Mouse (Mus musculus): ENCODE measurements around the gene Nprl3. TPM values are rescaled to one million over a fixed set of nuclear protein-coding genes. Genes with fewer than 3 reads are reported as not detected.

Gene Nprl3
- polyA plus RNA-seq (2015; fragmentation: Nextera tagmentation; extraction: Ambion mirVana): 28.3 and 34.6 TPM in 2 replicates

- peak within 1 kb of the TSS; percentile 71 for H3K4me3 ChIP-seq (ENCODE audit: low read length)
- no peaks in the 10 kb centered on the region for H3K36me3 ChIP-seq (ENCODE audit: control insufficient read depth, insufficient read depth, low read length)
- H3K4me2 ChIP-seq (ENCODE audit: low read depth, low read length): peak within 1 kb of the TSS; percentile 59
- ATAC-seq: peak; percentile 100
- no peaks in the 10 kb centered on the region for H3K9me3 ChIP-seq (ENCODE audit: control insufficient read depth, low read length)
- peaks cover 10% of the 10 kb centered on the region for H3K4me1 ChIP-seq (ENCODE audit: control insufficient read depth, insufficient read depth, low read length)
- H3K27me3 ChIP-seq (replicated peaks; ENCODE audit: control insufficient read depth, insufficient read depth, low read length): no peaks in the 10 kb centered on the region
- peak within 1 kb of the TSS; percentile 88 for H3K27ac ChIP-seq (ENCODE audit: low read length)
- peak within 1 kb of the TSS; percentile 88 for H3K9ac ChIP-seq (ENCODE audit: low read depth, low read length)
- WGBS: under 1% methylated on average over 53 of the region's 54 CpGs
Measured at GRCm38 (mm10) chr11:32267188-32267884, at the start of gene Nprl3. Nprl3 (minus strand) TSS chr11:32267707.

- H3K36me3 ChIP-seq (ENCODE audit: control insufficient read depth, insufficient read depth, low read length): no peaks in the 10 kb centered on the region
- no peaks in the 10 kb centered on the region for H3K4me1 ChIP-seq (ENCODE audit: control insufficient read depth, insufficient read depth, low read length)
- no peak overlapping the region for H3K27ac ChIP-seq (ENCODE audit: low read length)
- H3K9me3 ChIP-seq (ENCODE audit: control insufficient read depth, low read length): no peaks in the 10 kb centered on the region
- WGBS: 88% methylated on average over 3 of the region's 3 CpGs
- no peak overlapping the region for H3K4me2 ChIP-seq (ENCODE audit: low read depth, low read length)
- ATAC-seq: no peak
- no peaks in the 10 kb centered on the region for H3K27me3 ChIP-seq (replicated peaks; ENCODE audit: control insufficient read depth, insufficient read depth, low read length)
- no peak overlapping the region for H3K4me3 ChIP-seq (ENCODE audit: low read length)
- no peak overlapping the region for H3K9ac ChIP-seq (ENCODE audit: low read depth, low read length)
Measured at GRCm38 (mm10) chr11:32316009-32316408, 48.5 kb upstream of the Nprl3 start.

GRCm38 (mm10) chr11:32309928-32310327, 42.4 kb upstream of the Nprl3 start:
- no peaks in the 10 kb centered on the region for H3K4me1 ChIP-seq (ENCODE audit: control insufficient read depth, insufficient read depth, low read length)
- H3K27me3 ChIP-seq (replicated peaks; ENCODE audit: control insufficient read depth, insufficient read depth, low read length): no peaks in the 10 kb centered on the region
- no peak overlapping the region for H3K9ac ChIP-seq (ENCODE audit: low read depth, low read length)
- 66% methylated on average over 3 of the region's 3 CpGs for WGBS
- H3K4me2 ChIP-seq (ENCODE audit: low read depth, low read length): no peak overlapping the region
- H3K4me3 ChIP-seq (ENCODE audit: low read length): no peak overlapping the region
- ATAC-seq: no peak
- H3K9me3 ChIP-seq (ENCODE audit: control insufficient read depth, low read length): no peaks in the 10 kb centered on the region
- no peak overlapping the region for H3K27ac ChIP-seq (ENCODE audit: low read length)
- H3K36me3 ChIP-seq (ENCODE audit: control insufficient read depth, insufficient read depth, low read length): no peaks in the 10 kb centered on the region

GRCm38 (mm10) chr11:32309446-32309845, 41.9 kb upstream of the Nprl3 start:
- 66% methylated on average over 4 of the region's 4 CpGs for WGBS
- H3K9ac ChIP-seq (ENCODE audit: low read depth, low read length): no peak overlapping the region

GRCm38 (mm10) chr11:32307006-32307405, 39.5 kb upstream of the Nprl3 start:
- no peak overlapping the region for H3K27ac ChIP-seq (ENCODE audit: low read length)
- H3K27me3 ChIP-seq (replicated peaks; ENCODE audit: control insufficient read depth, insufficient read depth, low read length): no peaks in the 10 kb centered on the region
- 86% methylated on average over 1 of the region's 1 CpGs for whole genome bisulfite sequencing
- no peak overlapping the region for H3K4me2 ChIP-seq (ENCODE audit: low read depth, low read length)
- no peak for ATAC-seq
- no peak overlapping the region for H3K9ac ChIP-seq (ENCODE audit: low read depth, low read length)
- no peak overlapping the region for H3K4me3 ChIP-seq (ENCODE audit: low read length)
- H3K4me1 ChIP-seq (ENCODE audit: control insufficient read depth, insufficient read depth, low read length): no peaks in the 10 kb centered on the region
- no peaks in the 10 kb centered on the region for H3K9me3 ChIP-seq (ENCODE audit: control insufficient read depth, low read length)
- H3K36me3 ChIP-seq (ENCODE audit: control insufficient read depth, insufficient read depth, low read length): no peaks in the 10 kb centered on the region

More at GRCm38 (mm10) chr11:32309446-32309845, 41.9 kb upstream of the Nprl3 start:
- Histone ChIP-seq H3K9me3 (ENCODE audit: control insufficient read depth, low read length) (no peaks in the 10 kb centered on the region), H3K36me3 (ENCODE audit: control insufficient read depth, insufficient read depth, low read length) (no peaks in the 10 kb centered on the region), H3K4me3 (ENCODE audit: low read length) (no peak overlapping the region), H3K4me2 (ENCODE audit: low read depth, low read length) (no peak overlapping the region), H3K4me1 (ENCODE audit: control insufficient read depth, insufficient read depth, low read length) (no peaks in the 10 kb centered on the region), H3K27me3 (replicated peaks; ENCODE audit: control insufficient read depth, insufficient read depth, low read length) (no peaks in the 10 kb centered on the region), H3K27ac (ENCODE audit: low read length) (no peak overlapping the region)
- ATAC-seq: no peak

- Histone ChIP-seq H3K27me3 (replicated peaks; ENCODE audit: control insufficient read depth, insufficient read depth, low read length) (no peaks in the 10 kb centered on the region), H3K9ac (ENCODE audit: low read depth, low read length) (no peak overlapping the region), H3K9me3 (ENCODE audit: control insufficient read depth, low read length) (no peaks in the 10 kb centered on the region), H3K36me3 (ENCODE audit: control insufficient read depth, insufficient read depth, low read length) (no peaks in the 10 kb centered on the region), H3K4me1 (ENCODE audit: control insufficient read depth, insufficient read depth, low read length) (no peaks in the 10 kb centered on the region), H3K4me2 (ENCODE audit: low read depth, low read length) (no peak overlapping the region), H3K4me3 (ENCODE audit: low read length) (no peak overlapping the region), H3K27ac (ENCODE audit: low read length) (no peak overlapping the region)
- WGBS: 79% methylated on average over 1 of the region's 1 CpGs
- no peak for ATAC-seq
Measured at GRCm38 (mm10) chr11:32303455-32303854, 35.9 kb upstream of the Nprl3 start.

GRCm38 (mm10) chr11:32302824-32303419, 35.4 kb upstream of the Nprl3 start:
- no peak overlapping the region for H3K4me2 ChIP-seq (ENCODE audit: low read depth, low read length)
- ATAC-seq: no peak
- 44% methylated on average over 2 of the region's 2 CpGs for WGBS
- H3K4me1 ChIP-seq (ENCODE audit: control insufficient read depth, insufficient read depth, low read length): no peaks in the 10 kb centered on the region
- no peaks in the 10 kb centered on the region for H3K36me3 ChIP-seq (ENCODE audit: control insufficient read depth, insufficient read depth, low read length)
- H3K27me3 ChIP-seq (replicated peaks; ENCODE audit: control insufficient read depth, insufficient read depth, low read length): no peaks in the 10 kb centered on the region
- H3K27ac ChIP-seq (ENCODE audit: low read length): no peak overlapping the region
- no peaks in the 10 kb centered on the region for H3K9me3 ChIP-seq (ENCODE audit: control insufficient read depth, low read length)
- no peak overlapping the region for H3K9ac ChIP-seq (ENCODE audit: low read depth, low read length)
- H3K4me3 ChIP-seq (ENCODE audit: low read length): no peak overlapping the region

GRCm38 (mm10) chr11:32301506-32301905, 34.0 kb upstream of the Nprl3 start:
- no peaks in the 10 kb centered on the region for H3K4me1 ChIP-seq (ENCODE audit: control insufficient read depth, insufficient read depth, low read length)

GRCm38 (mm10) chr11:32300279-32301267, 33.1 kb upstream of the Nprl3 start:
- Histone ChIP-seq H3K4me1 (ENCODE audit: control insufficient read depth, insufficient read depth, low read length) (no peaks in the 10 kb centered on the region), H3K9me3 (ENCODE audit: control insufficient read depth, low read length) (no peaks in the 10 kb centered on the region), H3K4me2 (ENCODE audit: low read depth, low read length) (peak overlapping the region; percentile 46), H3K9ac (ENCODE audit: low read depth, low read length) (no peak overlapping the region), H3K36me3 (ENCODE audit: control insufficient read depth, insufficient read depth, low read length) (no peaks in the 10 kb centered on the region), H3K27ac (ENCODE audit: low read length) (no peak overlapping the region), H3K27me3 (replicated peaks; ENCODE audit: control insufficient read depth, insufficient read depth, low read length) (no peaks in the 10 kb centered on the region), H3K4me3 (ENCODE audit: low read length) (no peak overlapping the region)
- ATAC-seq: peak; percentile 29; the same call in 1 of the 2 replicates
- WGBS: 49% methylated on average over 14 of the region's 17 CpGs

More at GRCm38 (mm10) chr11:32301506-32301905, 34.0 kb upstream of the Nprl3 start:
- ATAC-seq: no peak
- Histone ChIP-seq H3K4me2 (ENCODE audit: low read depth, low read length) (no peak overlapping the region), H3K36me3 (ENCODE audit: control insufficient read depth, insufficient read depth, low read length) (no peaks in the 10 kb centered on the region), H3K9ac (ENCODE audit: low read depth, low read length) (no peak overlapping the region), H3K27ac (ENCODE audit: low read length) (no peak overlapping the region), H3K9me3 (ENCODE audit: control insufficient read depth, low read length) (no peaks in the 10 kb centered on the region), H3K27me3 (replicated peaks; ENCODE audit: control insufficient read depth, insufficient read depth, low read length) (no peaks in the 10 kb centered on the region), H3K4me3 (ENCODE audit: low read length) (no peak overlapping the region)
- 80% methylated on average over 1 of the region's 1 CpGs for WGBS

Measured in intestine, embryonic 16.5 days (tissue).